Comparison of ENCODE assay signal across 30 mouse cellular contexts in the genomic region with DNA sequence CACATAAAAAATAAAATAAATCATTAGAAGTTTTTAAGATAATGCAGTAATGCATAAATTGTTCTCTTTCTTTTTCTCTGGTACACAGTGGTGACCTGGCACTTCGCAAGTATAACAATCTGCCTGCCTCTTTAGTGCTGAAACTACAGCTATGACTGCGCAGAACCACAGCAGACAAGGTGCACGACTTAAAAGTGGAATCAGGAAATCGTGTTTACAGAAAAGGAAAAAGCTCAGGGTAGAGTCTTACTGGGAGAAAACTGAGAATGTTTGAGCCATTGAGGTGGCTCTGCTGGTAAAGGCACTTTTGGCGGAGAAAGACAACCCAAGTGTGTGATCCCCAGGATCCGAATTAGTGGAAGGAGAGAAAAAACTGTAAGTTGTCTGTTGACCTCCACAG. TPM values are rescaled to one million over a fixed set of nuclear protein-coding genes. Genes with fewer than 3 reads are reported as not detected.
DNase-seq lines count a peak whose midpoint lies in the region; ATAC-seq and TF ChIP-seq lines count a peak whose summit lies in the region.
"Had no signal": no experiment of that assay in that cellular context is flagged by ENCODE, and none has a peak within 500 bp of the region (broad histone marks: within the 10 kb centered on the region; RNA-seq: fewer than 3 reads in every experiment).

No protein-coding gene starts in this region.

- no peak for ATAC-seq in hindbrain, embryonic 12.5 days (ENCODE audit: low FRiP score)
- ATAC-seq: forebrain, embryonic 15.5 days; intestine, embryonic 15.5 days had no signal

- no peak for DNase-seq in gastrocnemius, adult 2 months
- no peak for DNase-seq in gastrocnemius, postnatal 14 days
- DNase-seq in layer of hippocampus, adult 2 months (ENCODE audit: low spot score in 2 of 2) = peak in 1 of 2 experiments; percentile 3
- no peak for DNase-seq in layer of hippocampus, postnatal 36 days
- peak; percentile 51 for DNase-seq in induced T-regulatory cell, adult 2 months (ENCODE audit: low read depth)
- no peak for DNase-seq in left cerebral cortex, adult 2 months (ENCODE audit: extremely low spot score in 1 of 2, low spot score in 2 of 2)
- DNase-seq: adrenal gland, adult 2 months; adrenal gland, postnatal 14 days; B cell, adult 2 months; cerebellum, adult 11-12 months; cerebellum, adult 8-10 months; cerebellum, postnatal 10 days; cerebellum, postnatal 36 days; embryo, embryonic 11 days; gastrocnemius, postnatal 10 days; heart, adult 18-20 months had no signal

- no peaks in the 10 kb centered on the region for H3K36me3 ChIP-seq in hindbrain, embryonic 12.5 days
- H3K36me3 ChIP-seq: embryonic facial prominence, embryonic 10.5 days; embryonic facial prominence, embryonic 13.5 days; forebrain, embryonic 12.5 days; forebrain, embryonic 15.5 days; heart, embryonic 10.5 days; heart, embryonic 13.5 days; hindbrain, embryonic 15.5 days; intestine, embryonic 15.5 days had no signal

- TF ChIP-seq CTCF in gastrocnemius, adult 2 months (IDR thresholded peaks at IDR 0.05) = no peak
- no peak for TF ChIP-seq CTCF in layer of hippocampus, adult 2 months (conservative IDR thresholded peaks at IDR 0.05)
- no peak for TF ChIP-seq CTCF in left cerebral cortex, adult 2 months (IDR thresholded peaks at IDR 0.05)

- intact Hi-C loops in gastrocnemius, adult 2 months (cut with DNase I) = no loop called here
- intact Hi-C loops in gastrocnemius, postnatal 14 days (cut with DNase I; ENCODE audit: low total_unique reads) = no loop called here
- intact Hi-C loops in left cerebral cortex, adult 2 months (cut with DNase I) = no loop called here

- 85% methylated on average over 6 of the region's 6 CpGs for WGBS in hindbrain, embryonic 12.5 days

- H3K4me2 ChIP-seq in hindbrain, embryonic 12.5 days (replicated peaks) = no peak overlapping the region
- H3K4me2 ChIP-seq: embryonic facial prominence, embryonic 13.5 days; forebrain, embryonic 12.5 days; forebrain, embryonic 15.5 days; heart, embryonic 13.5 days; hindbrain, embryonic 15.5 days; intestine, embryonic 15.5 days had no signal

- no peaks in the 10 kb centered on the region for H3K27me3 ChIP-seq in hindbrain, embryonic 12.5 days
- H3K27me3 ChIP-seq: embryonic facial prominence, embryonic 13.5 days; forebrain, embryonic 12.5 days; forebrain, embryonic 15.5 days; heart, embryonic 13.5 days; hindbrain, embryonic 15.5 days; intestine, embryonic 15.5 days had no signal

- no peak overlapping the region for H3K9ac ChIP-seq in hindbrain, embryonic 12.5 days
- H3K9ac ChIP-seq: embryonic facial prominence, embryonic 13.5 days; forebrain, embryonic 12.5 days; forebrain, embryonic 15.5 days; heart, embryonic 13.5 days; hindbrain, embryonic 15.5 days; intestine, embryonic 15.5 days had no signal

- H3K9me3 ChIP-seq in hindbrain, embryonic 12.5 days (replicated peaks) = no peaks in the 10 kb centered on the region
- H3K9me3 ChIP-seq: embryonic facial prominence, embryonic 10.5 days; embryonic facial prominence, embryonic 13.5 days; forebrain, embryonic 12.5 days; forebrain, embryonic 15.5 days; heart, embryonic 10.5 days; heart, embryonic 13.5 days; hindbrain, embryonic 15.5 days; intestine, embryonic 15.5 days had no signal

- peak overlapping the region; percentile 80 for H3K27ac ChIP-seq in gastrocnemius, adult 2 months
- peak overlapping the region; percentile 86 for H3K27ac ChIP-seq in layer of hippocampus, adult 2 months
- H3K27ac ChIP-seq in left cerebral cortex, adult 2 months = no peak overlapping the region
- no peak overlapping the region for H3K27ac ChIP-seq in hindbrain, embryonic 12.5 days
- H3K27ac ChIP-seq: embryonic facial prominence, embryonic 10.5 days; embryonic facial prominence, embryonic 13.5 days; forebrain, embryonic 12.5 days; forebrain, embryonic 15.5 days; heart, embryonic 10.5 days; hindbrain, embryonic 15.5 days; intestine, embryonic 15.5 days had no signal

- H3K4me1 ChIP-seq in hindbrain, embryonic 12.5 days = 0 out of 2 replicates have a peak, but pooled peaks cover 2% of the 10 kb centered on the region
- H3K4me1 ChIP-seq: forebrain, embryonic 15.5 days; hindbrain, embryonic 15.5 days; intestine, embryonic 15.5 days had no signal

- no peak overlapping the region for H3K4me3 ChIP-seq in gastrocnemius, adult 2 months
- H3K4me3 ChIP-seq in layer of hippocampus, adult 2 months = no peak overlapping the region
- H3K4me3 ChIP-seq in left cerebral cortex, adult 2 months = no peak overlapping the region
- H3K4me3 ChIP-seq in hindbrain, embryonic 12.5 days = no peak overlapping the region
- H3K4me3 ChIP-seq: embryonic facial prominence, embryonic 10.5 days; embryonic facial prominence, embryonic 13.5 days; erythroblast, embryonic 14.5 days; forebrain, embryonic 12.5 days; forebrain, embryonic 15.5 days; heart, embryonic 10.5 days; heart, embryonic 13.5 days; hindbrain, embryonic 15.5 days; intestine, embryonic 15.5 days had no signal

RNA-seq across cellular contexts. Expression of gene Myadm, which starts 7.1 kb away (rescaled TPM):
- 10 to 100 TPM; 17.8 to 37.2 TPM for total RNA-seq in gastrocnemius, adult 2 months (2021)
- total RNA-seq in gastrocnemius, postnatal 14 days (2021) = 10 to 100 TPM; 65.0 to 76.7 TPM
- 10 to 100 TPM; 52.5 to 60.1 TPM for total RNA-seq in layer of hippocampus, adult 2 months (2021)
- total RNA-seq in layer of hippocampus, postnatal 36 days (2021) = 10 to 100 TPM; 63.5 to 67.3 TPM
- total RNA-seq in left cerebral cortex, adult 2 months (2021) = 10 to 100 TPM; 61.9 to 62.1 TPM
- 36.1 and 41.7 TPM in 2 replicates for polyA plus RNA-seq in hindbrain, embryonic 12.5 days (2016; fragmentation: Nextera tagmentation; extraction: Ambion mirVana)
- polyA plus RNA-seq: erythroblast, embryonic 14.5 days had no signal

RNA-seq across cellular contexts. Expression of gene Prkcg, which starts 7.2 kb away (rescaled TPM):
- total RNA-seq in gastrocnemius, adult 2 months (2021) = under 1 TPM; 0.78 to 0.84 TPM
- total RNA-seq in gastrocnemius, postnatal 14 days (2021) = 1 to 10 TPM; 2.1 to 2.3 TPM
- total RNA-seq in layer of hippocampus, adult 2 months (2021) = 100 to 1,000 TPM; 518 to 547 TPM
- 100 to 1,000 TPM; 495 to 539 TPM for total RNA-seq in layer of hippocampus, postnatal 36 days (2021)
- total RNA-seq in left cerebral cortex, adult 2 months (2021) = 100 to 1,000 TPM; 262 to 263 TPM
- polyA plus RNA-seq in hindbrain, embryonic 12.5 days (2016; fragmentation: Nextera tagmentation; extraction: Ambion mirVana) = 0.35 and 0.39 TPM in 2 replicates
- total RNA-seq: MEL had no signal
- polyA plus RNA-seq: erythroblast, embryonic 14.5 days had no signal

RNA-seq across cellular contexts. Expression of gene Nlrp12, which starts 32.2 kb away (rescaled TPM):
- total RNA-seq in gastrocnemius, adult 2 months (2021) = not detected
- total RNA-seq in gastrocnemius, postnatal 14 days (2021) = not detected
- not detected for total RNA-seq in layer of hippocampus, adult 2 months (2021)
- total RNA-seq in layer of hippocampus, postnatal 36 days (2021) = under 1 TPM in 1 of 2 experiments, not detected in 1; 0.05 TPM
- total RNA-seq in left cerebral cortex, adult 2 months (2021) = under 1 TPM in 1 of 2 experiments, not detected in 1; 0.11 TPM
- not detected in 2 replicates for polyA plus RNA-seq in hindbrain, embryonic 12.5 days (2016; fragmentation: Nextera tagmentation; extraction: Ambion mirVana)
- total RNA-seq: adrenal gland, adult 2 months; gastrocnemius, postnatal 4 days; heart, adult 18-20 months; heart, postnatal 25 days; MEL had no signal
- polyA plus RNA-seq: embryonic facial prominence, embryonic 13.5 days; erythroblast, embryonic 14.5 days; forebrain, embryonic 12.5 days; forebrain, embryonic 15.5 days; heart, embryonic 10.5 days; heart, embryonic 13.5 days; heart, embryonic 16.5 days; intestine, embryonic 15.5 days had no signal

RNA-seq across cellular contexts. Expression of gene Cacng7, which starts 51.0 kb away (rescaled TPM):
- 10 to 100 TPM in 1 of 2 experiments, 1 to 10 TPM in 1; 8.4 to 16.2 TPM for total RNA-seq in gastrocnemius, adult 2 months (2021)
- total RNA-seq in gastrocnemius, postnatal 14 days (2021) = 1 to 10 TPM; 5.9 to 6.7 TPM
- total RNA-seq in layer of hippocampus, adult 2 months (2021) = 100 to 1,000 TPM; 128 to 138 TPM
- total RNA-seq in layer of hippocampus, postnatal 36 days (2021) = 100 to 1,000 TPM; 130 to 131 TPM
- total RNA-seq in left cerebral cortex, adult 2 months (2021) = 100 to 1,000 TPM; 180 to 201 TPM
- 3.7 and 4.6 TPM in 2 replicates for polyA plus RNA-seq in hindbrain, embryonic 12.5 days (2016; fragmentation: Nextera tagmentation; extraction: Ambion mirVana)
- polyA plus RNA-seq: erythroblast, embryonic 14.5 days had no signal

Comparison
In these comparisons a context has a peak if more than half of its experiments do, and no peak if none do; other contexts are left out.
1. H3K27ac ChIP-seq: peak in gastrocnemius, adult 2 months (single experiment) and layer of hippocampus, adult 2 months (single experiment); none in left cerebral cortex, adult 2 months (single experiment) and hindbrain, embryonic 12.5 days (single experiment).
2. RNA of gene Prkcg, which starts 7.2 kb away (total RNA-seq): 518 to 547 TPM in layer of hippocampus, adult 2 months, 495 to 539 TPM in layer of hippocampus, postnatal 36 days and 262 to 263 TPM in left cerebral cortex, adult 2 months; 2.1 to 2.3 TPM in gastrocnemius, postnatal 14 days and 0.78 to 0.84 TPM in gastrocnemius, adult 2 months; every median in the first group is over 10 times any median in the second.